Mouse (Mus musculus) limb, embryonic 14.5 days (tissue): ENCODE measurements around the gene Lrrc41. TPM values are rescaled to one million over a fixed set of nuclear protein-coding genes. Genes with fewer than 3 reads are reported as not detected.

Experiments used
- ATAC-seq: fragments of 200-750 bp; cut with Nextera tagmentation; 2 replicates; pipeline ENCODE4 v1.8.0; 2017; ENCODE audit warnings: low read depth, moderate number of reproducible peaks, moderate TSS enrichment; ENCODE audit not compliant: low FRiP score
- DNase-seq: peaks from one replicate; pipeline ENCODE4 v3.0.0-alpha.2; 2015; ENCODE audit warnings: low spot score
- H3K27ac ChIP-seq: fragments of 300-500 bp; sonication (generic); replicated peaks from 2 replicates; pipeline ENCODE4 v1.5.1; 2014; ENCODE audit warnings: low read depth, mild to moderate bottlenecking, low read length, moderate library complexity, mixed read lengths
- H3K27me3 ChIP-seq: fragments of 300-500 bp; sonication (generic); 2 replicates; pipeline ENCODE4 v1.6.1; 2014; ENCODE audit warnings: low read length, mixed read lengths; ENCODE audit not compliant: control insufficient read depth, insufficient read depth
- H3K36me3 ChIP-seq: fragments of 300-500 bp; sonication (generic); 2 replicates; pipeline ENCODE4 v1.6.1; 2014; ENCODE audit warnings: mild to moderate bottlenecking, low read length, moderate library complexity, mixed read lengths; ENCODE audit not compliant: control insufficient read depth, insufficient read depth
- H3K4me1 ChIP-seq: fragments of 300-500 bp; sonication (generic); 2 replicates; pipeline ENCODE4 v1.6.1; 2014; ENCODE audit warnings: antibody characterized with exemption, low read length, mixed read lengths; ENCODE audit not compliant: control insufficient read depth, insufficient read depth
- H3K4me2 ChIP-seq: fragments of 300-500 bp; sonication (generic); replicated peaks from 2 replicates; pipeline ENCODE4 v1.6.1; 2014; ENCODE audit warnings: low read depth, mild to moderate bottlenecking, low read length, moderate library complexity; ENCODE audit not compliant: severe bottlenecking
- H3K4me3 ChIP-seq: fragments of 300-500 bp; sonication (generic); replicated peaks from 2 replicates; pipeline ENCODE4 v1.5.1; 2014; ENCODE audit warnings: low read length
- H3K9ac ChIP-seq: fragments of 300-500 bp; sonication (generic); 2 replicates; pipeline ENCODE4 v1.6.1; 2014; ENCODE audit warnings: mild to moderate bottlenecking, low read depth, low read length, moderate library complexity; ENCODE audit not compliant: severe bottlenecking
- H3K9me3 ChIP-seq: fragments of 300-500 bp; sonication (generic); 2 replicates; pipeline ENCODE4 v1.6.1; 2016; ENCODE audit warnings: low read length; ENCODE audit not compliant: control insufficient read depth
- POLR2A ChIP-seq: fragments of 200-500 bp; IDR thresholded peaks from 2 replicates; pipeline ENCODE4 v1.8.0; 2012; ENCODE audit warnings: inconsistent platforms, mild to moderate bottlenecking, moderate library complexity, borderline replicate concordance; ENCODE audit not compliant: insufficient read depth, insufficient read length; ENCODE audit errors: extremely low read depth
- WGBS: fragments of 180-500 bp; shearing (Covaris S2); extraction: QIAGEN DNeasy Blood & Tissue Kit; methylation state at CpG from one replicate; pipeline ENCODE4 v1.1.7; 2014; 5-methylcytosine and 5-hydroxymethylcytosine counted together
- polyA plus RNA-seq, 2 experiments: library from polyadenylated mRNA; depleted of rRNA in 1 of 2; stranded (reverse) in 1 of 2; unstranded in 1 of 2; fragments of >200 nt; fragmentation: Nextera tagmentation in 1 of 2; extraction: Ambion mirVana in 1 of 2; gene quantifications; 2 replicates each; pipeline versions ENCODE4 v1.2.1 to v1.2.3; 2012 to 2014

The Lrrc41 gene
- polyA plus RNA-seq, 2 experiments = 60.2 to 80.8 TPM

- no peak overlapping the region for H3K9ac ChIP-seq
- no peaks in the 10 kb centered on the region for H3K9me3 ChIP-seq
- no peaks in the 10 kb centered on the region for H3K27me3 ChIP-seq
- H3K4me2 ChIP-seq = no peak overlapping the region
- H3K4me3 ChIP-seq = 0 out of 2 replicates have a peak overlapping the region, but pooled peaks have one; percentile 2
- DNase-seq (no peak), ATAC-seq (no peak)
- peaks cover 23% of the 10 kb centered on the region for H3K4me1 ChIP-seq
- H3K36me3 ChIP-seq = peaks cover 28% of the 10 kb centered on the region
- TF ChIP-seq POLR2A = no peak
- H3K27ac ChIP-seq = no peak overlapping the region
- 51% methylated on average over 4 of the region's 4 CpGs for WGBS
Observed at GRCm38 (mm10) chr4:116073146-116073545, 1.9 kb upstream of the Lrrc41 start.

GRCm38 (mm10) chr4:116074145-116074675 lies 859 bp upstream of the Lrrc41 start:
- no peak for TF ChIP-seq POLR2A
- no peaks in the 10 kb centered on the region for H3K27me3 ChIP-seq
- no peak overlapping the region for H3K27ac ChIP-seq
- H3K36me3 ChIP-seq = peaks cover 18% of the 10 kb centered on the region
- peak overlapping the region; percentile 66 for H3K4me2 ChIP-seq
- WGBS = 3% methylated on average over 8 of the region's 8 CpGs
- H3K9ac ChIP-seq = peak overlapping the region; percentile 57
- DNase-seq (no peak), ATAC-seq (no peak)
- peaks cover 23% of the 10 kb centered on the region for H3K4me1 ChIP-seq
- peak overlapping the region; percentile 96 for H3K4me3 ChIP-seq
- no peaks in the 10 kb centered on the region for H3K9me3 ChIP-seq

- H3K9ac ChIP-seq = peak overlapping the region; percentile 95
- DNase-seq (peak; percentile 44), ATAC-seq (peak; percentile 65)
- H3K36me3 ChIP-seq = peaks cover 18% of the 10 kb centered on the region
- H3K4me2 ChIP-seq = peak overlapping the region; percentile 86
- H3K27ac ChIP-seq = peak overlapping the region; percentile 97
- H3K9me3 ChIP-seq = no peaks in the 10 kb centered on the region
- H3K27me3 ChIP-seq = no peaks in the 10 kb centered on the region
- H3K4me1 ChIP-seq = peaks cover 23% of the 10 kb centered on the region
- WGBS = under 1% methylated on average over 53 of the region's 77 CpGs
- peak overlapping the region; percentile 96 for H3K4me3 ChIP-seq
- no peak for TF ChIP-seq POLR2A
Observed at GRCm38 (mm10) chr4:116075631-116076368, 731 bp downstream of the Lrrc41 start.

GRCm38 (mm10) chr4:116076369-116077231 lies 1.5 kb downstream of the Lrrc41 start:
- H3K36me3 ChIP-seq = peaks cover 26% of the 10 kb centered on the region
- H3K27ac ChIP-seq = peak overlapping the region; percentile 97
- DNase-seq (no peak), ATAC-seq (no peak)
- no peak for TF ChIP-seq POLR2A
- 4% methylated on average over 37 of the region's 37 CpGs for WGBS
- no peaks in the 10 kb centered on the region for H3K9me3 ChIP-seq
- H3K4me2 ChIP-seq = peak overlapping the region; percentile 86
- H3K27me3 ChIP-seq = no peaks in the 10 kb centered on the region
- peak overlapping the region; percentile 95 for H3K9ac ChIP-seq
- peaks cover 23% of the 10 kb centered on the region for H3K4me1 ChIP-seq
- peak overlapping the region; percentile 96 for H3K4me3 ChIP-seq

- ATAC-seq (no peak), DNase-seq (no peak)
- WGBS = 63% methylated on average over 3 of the region's 3 CpGs
- Histone ChIP-seq H3K4me3 (peak overlapping the region; percentile 96), H3K27me3 (no peaks in the 10 kb centered on the region), H3K9me3 (no peaks in the 10 kb centered on the region), H3K27ac (peak overlapping the region; percentile 97), H3K36me3 (peaks cover 34% of the 10 kb centered on the region), H3K4me1 (peaks cover 23% of the 10 kb centered on the region), H3K9ac (peak overlapping the region; percentile 95), H3K4me2 (peak overlapping the region; percentile 86)
- no peak for TF ChIP-seq POLR2A
Observed at GRCm38 (mm10) chr4:116077240-116078095, 2.4 kb downstream of the Lrrc41 start.
